In genomic region chr11:4095171-4096053, GRCm38 (mm10) we compare ENCODE assay signal across 8 mouse cellular contexts. TPM values are rescaled to one million over a fixed set of nuclear protein-coding genes. Genes with fewer than 3 reads are reported as not detected.
DNase-seq lines count a peak whose midpoint lies in the region; ATAC-seq and TF ChIP-seq lines count a peak whose summit lies in the region.

Gene Mtfp1 (minus strand): TSS chr11:4095445.

- H3K27ac ChIP-seq in bone marrow, adult 2 months (ENCODE audit: control insufficient read depth, insufficient read depth, low read depth, low read length, poor library complexity), result peak within 1 kb of the TSS; percentile 71
- peak within 1 kb of the TSS; percentile 89 for H3K27ac ChIP-seq in heart, postnatal 0 days (ENCODE audit: low read depth)
- peak within 1 kb of the TSS; percentile 81 for H3K27ac ChIP-seq in liver, embryonic 16.5 days (ENCODE audit: low read length)
- H3K27ac ChIP-seq in neural tube, embryonic 12.5 days, result no peak within 1 kb of the TSS

- no peaks in the 10 kb centered on the region for H3K27me3 ChIP-seq in heart, postnatal 0 days (ENCODE audit: control insufficient read depth, insufficient read depth, low read length)
- no peaks in the 10 kb centered on the region for H3K27me3 ChIP-seq in liver, embryonic 16.5 days (ENCODE audit: control insufficient read depth, insufficient read depth, low read depth, low read length)
- no peaks in the 10 kb centered on the region for H3K27me3 ChIP-seq in neural tube, embryonic 12.5 days (replicated peaks)

- DNase-seq in heart, postnatal 0 days (ENCODE audit: low spot score), result peak; percentile 80
- peak; percentile 64 to 80 for DNase-seq in kidney, postnatal 25 days
- peak; percentile 65 for DNase-seq in testis, postnatal 10 days (ENCODE audit: low spot score)

- TF ChIP-seq CTCF in bone marrow, adult 2 months (IDR thresholded peaks at IDR 0.05; ENCODE audit: control insufficient read depth, insufficient read depth, low read length), result no peak; the same call in 1 of the 2 replicates
- TF ChIP-seq CTCF in heart, postnatal 0 days (IDR thresholded peaks at IDR 0.05; ENCODE audit: low read depth), result no peak

- TF ChIP-seq EP300 in heart, postnatal 0 days (IDR thresholded peaks at IDR 0.05; ENCODE audit: low read depth), result no peak

- 6% methylated on average over 34 of the region's 34 CpGs for WGBS in bone marrow, adult 2 months
- 7% methylated on average over 30 of the region's 34 CpGs for WGBS in heart, postnatal 0 days
- WGBS in liver, embryonic 16.5 days (ENCODE audit: insufficient replicate concordance), result 4% methylated on average over 34 of the region's 34 CpGs
- 11% methylated on average over 34 of the region's 34 CpGs for WGBS in neural tube, embryonic 12.5 days

- peaks cover 8% of the 10 kb centered on the region for H3K9me3 ChIP-seq in heart, postnatal 0 days (replicated peaks; ENCODE audit: control insufficient read depth, low read length)
- H3K9me3 ChIP-seq in liver, embryonic 16.5 days (replicated peaks; ENCODE audit: control insufficient read depth, low read length), result peaks cover 4% of the 10 kb centered on the region
- no peaks in the 10 kb centered on the region for H3K9me3 ChIP-seq in neural tube, embryonic 12.5 days

- TF ChIP-seq POLR2A in bone marrow, adult 2 months (IDR thresholded peaks at IDR 0.05; ENCODE audit: borderline replicate concordance, control insufficient read depth, low read depth, low read length), result peak; percentile 54; the same call in 1 of the 2 replicates

- peak; percentile 21 for ATAC-seq in CD4-positive, CD25-positive, alpha-beta regulatory T cell, adult 4 months
- peak; percentile 42 for ATAC-seq in erythroblast, adult 5-6 weeks (replicated peaks; ENCODE audit: low FRiP score, poor library complexity, severe bottlenecking)
- ATAC-seq in heart, postnatal 0 days (ENCODE audit: insufficient read depth, low read depth), result peak; percentile 16
- ATAC-seq in liver, embryonic 16.5 days (ENCODE audit: low read depth), result peak; percentile 10
- no peak for ATAC-seq in neural tube, embryonic 12.5 days (ENCODE audit: low FRiP score, low read depth)

- H3K4me1 ChIP-seq in bone marrow, adult 2 months (ENCODE audit: control insufficient read depth, insufficient read depth, low read length), result peaks cover 4% of the 10 kb centered on the region
- H3K4me1 ChIP-seq in heart, postnatal 0 days (ENCODE audit: control insufficient read depth, insufficient read depth), result peaks cover 12% of the 10 kb centered on the region
- H3K4me1 ChIP-seq in liver, embryonic 16.5 days (ENCODE audit: control insufficient read depth, low read depth, low read length), result peaks cover 32% of the 10 kb centered on the region
- H3K4me1 ChIP-seq in neural tube, embryonic 12.5 days, result peaks cover 26% of the 10 kb centered on the region

- peak within 1 kb of the TSS; percentile 71 for H3K4me2 ChIP-seq in heart, postnatal 0 days (ENCODE audit: low read depth, low read length)
- peak within 1 kb of the TSS; percentile 86 for H3K4me2 ChIP-seq in liver, embryonic 16.5 days (ENCODE audit: low read depth, low read length)
- H3K4me2 ChIP-seq in neural tube, embryonic 12.5 days (replicated peaks), result peak within 1 kb of the TSS; percentile 90

- peaks cover 20% of the 10 kb centered on the region for H3K36me3 ChIP-seq in heart, postnatal 0 days (replicated peaks; ENCODE audit: control insufficient read depth, insufficient read depth, low read length)
- peaks cover 23% of the 10 kb centered on the region for H3K36me3 ChIP-seq in liver, embryonic 16.5 days (ENCODE audit: control insufficient read depth, insufficient read depth)
- 0 out of 2 replicates have a peak, but pooled peaks cover 2% of the 10 kb centered on the region for H3K36me3 ChIP-seq in neural tube, embryonic 12.5 days

- peak within 1 kb of the TSS; percentile 87 for H3K4me3 ChIP-seq in bone marrow, adult 2 months (replicated peaks; ENCODE audit: control insufficient read depth, low read depth, low read length)
- H3K4me3 ChIP-seq in heart, postnatal 0 days (ENCODE audit: low read depth, low read length), result peak within 1 kb of the TSS; percentile 59
- peak within 1 kb of the TSS; percentile 72 for H3K4me3 ChIP-seq in liver, embryonic 16.5 days (ENCODE audit: low read depth, low read length)
- peak within 1 kb of the TSS; percentile 46 for H3K4me3 ChIP-seq in neural tube, embryonic 12.5 days

- peak within 1 kb of the TSS; percentile 59 for H3K9ac ChIP-seq in heart, postnatal 0 days (replicated peaks; ENCODE audit: low read depth, low read length)
- peak within 1 kb of the TSS; percentile 76 for H3K9ac ChIP-seq in liver, embryonic 16.5 days (ENCODE audit: low read depth, low read length)
- peak within 1 kb of the TSS; percentile 75; the same call in 1 of the 2 replicates for H3K9ac ChIP-seq in neural tube, embryonic 12.5 days

RNA-seq across cellular contexts. Expression of gene Mtfp1, which starts in this region (rescaled TPM):
- polyA plus RNA-seq in CD4-positive, CD25-positive, alpha-beta regulatory T cell, adult 4 months (2017; shearing (Covaris generic)), result 1 to 10 TPM; 1.2 to 1.8 TPM
- 9.0 and 10.3 TPM in 2 replicates for polyA plus RNA-seq in bone marrow, adult 2 months (2011; ENCODE audit: insufficient read depth, insufficient read length, low replicate concordance, missing spikeins)
- 1.9 and 8.2 TPM in 2 replicates for total RNA-seq in erythroblast, adult 5-6 weeks (2015; ENCODE audit: low replicate concordance)
- 3.7 and 5.6 TPM in 2 replicates for total RNA-seq in erythroblast, adult 5-6 weeks (2017; ENCODE audit: low replicate concordance)
- 47.0 and 64.0 TPM in 2 replicates for total RNA-seq in heart, postnatal 0 days (2014; rRNA removed; ENCODE audit: low replicate concordance)
- polyA plus RNA-seq in heart, postnatal 0 days (2015; fragmentation: Nextera tagmentation; extraction: Ambion mirVana), result 57.8 and 63.6 TPM in 2 replicates
- polyA plus RNA-seq in liver, embryonic 16.5 days (2015; fragmentation: Nextera tagmentation; extraction: Ambion mirVana), result 17.9 and 19.7 TPM in 2 replicates
- 4.5 and 5.6 TPM in 2 replicates for polyA plus RNA-seq in neural tube, embryonic 12.5 days (2016; fragmentation: Nextera tagmentation; extraction: Ambion mirVana)
